Mouse (Mus musculus) CH12.LX (cell line): ENCODE measurements around the gene Cntn4. TPM values are rescaled to one million over a fixed set of nuclear protein-coding genes. Genes with fewer than 3 reads are reported as not detected.
A peak's percentile ranks its signal among the peaks of the same experiment; 100 is the strongest.

ENCODE experiments used
- DNase-seq: peaks from one replicate; pipeline ENCODE4 v3.0.0-alpha.2; 2013; ENCODE audit errors: extremely low read depth
- H3K27ac ChIP-seq: 2 replicates; pipeline ENCODE4 v1.5.1; 2012; ENCODE audit warnings: low read depth, mild to moderate bottlenecking, control low read depth, moderate library complexity; ENCODE audit not compliant: insufficient read depth
- H3K27me3 ChIP-seq: replicated peaks from 2 replicates; pipeline ENCODE3; 2012; ENCODE audit warnings: inconsistent platforms
- H3K36me3 ChIP-seq, 2 experiments: replicated peaks in 1 of 2; 2 replicates each; pipeline versions ENCODE3 to v1.6.1; 2012; ENCODE audit warnings: inconsistent platforms in 1 of 2, low read length in 1 of 2, mild to moderate bottlenecking in 1 of 2, mixed read lengths in 1 of 2, moderate library complexity in 1 of 2; ENCODE audit not compliant: control insufficient read depth in 1 of 2, insufficient read depth in 1 of 2
- H3K4me1 ChIP-seq, 2 experiments: 2 replicates each; pipeline ENCODE4 v1.6.1; 2012; ENCODE audit warnings: inconsistent platforms in 1 of 2, moderate library complexity in 1 of 2; ENCODE audit not compliant: insufficient read depth in 2 of 2, control insufficient read depth in 1 of 2
- H3K4me2 ChIP-seq: 2 replicates; pipeline ENCODE4 v1.6.1; 2012; ENCODE audit warnings: low read depth, mild to moderate bottlenecking, control low read depth; ENCODE audit not compliant: poor library complexity, insufficient read depth, severe bottlenecking
- H3K4me3 ChIP-seq, 3 experiments: fragments of 150-350 bp in 1 of 3; sonication (generic) in 1 of 3; replicated peaks in 1 of 3; 2 replicates each; pipeline versions ENCODE3 to v1.5.1; 2011 to 2012; ENCODE audit warnings: low read depth in 2 of 3, low read length in 2 of 3, mild to moderate bottlenecking in 2 of 3, moderate library complexity in 2 of 3, control low read depth in 1 of 3, improper control_type of control experiment in 1 of 3, inconsistent platforms in 1 of 3, mixed read lengths in 1 of 3; ENCODE audit not compliant: poor library complexity in 1 of 3
- H3K79me2 ChIP-seq: replicated peaks from 2 replicates; pipeline ENCODE4 v1.6.1; 2012; ENCODE audit warnings: mild to moderate bottlenecking, moderate library complexity; ENCODE audit not compliant: control insufficient read depth, poor library complexity, insufficient read depth, severe bottlenecking; ENCODE audit errors: extremely low read depth
- H3K9ac ChIP-seq: 2 replicates; pipeline ENCODE4 v1.6.1; 2012; ENCODE audit warnings: low read depth, mild to moderate bottlenecking, control low read depth, moderate library complexity; ENCODE audit not compliant: insufficient read depth
- H3K9me3 ChIP-seq: replicated peaks from 2 replicates; pipeline ENCODE3; 2012; ENCODE audit warnings: low read length, inconsistent platforms, mixed read lengths
- BHLHE40 ChIP-seq: IDR thresholded peaks from 2 replicates; pipeline ENCODE4 v1.6.1; 2011; ENCODE audit warnings: mild to moderate bottlenecking, low read depth, low read length, improper control_type of control experiment
- CHD1 ChIP-seq: IDR thresholded peaks from 2 replicates; pipeline ENCODE4 v1.6.1; 2012; ENCODE audit warnings: low read depth, low read length, improper control_type of control experiment, inconsistent platforms
- CHD2 ChIP-seq: IDR thresholded peaks from 2 replicates; pipeline ENCODE4 v1.6.1; 2011; ENCODE audit warnings: low read length, improper control_type of control experiment
- CTCF ChIP-seq, 2 experiments: IDR thresholded peaks in 1 of 2; conservative IDR thresholded peaks in 1 of 2; 2 replicates each; pipeline ENCODE4 v1.5.1; 2011 to 2012; ENCODE audit warnings: low read depth in 2 of 2, low read length in 2 of 2, improper control_type of control experiment in 1 of 2, inconsistent platforms in 1 of 2, mild to moderate bottlenecking in 1 of 2, moderate library complexity in 1 of 2
- E2F4 ChIP-seq: IDR thresholded peaks from 2 replicates; pipeline ENCODE4 v1.6.1; 2011; ENCODE audit warnings: low read depth, low read length, improper control_type of control experiment; ENCODE audit not compliant: insufficient replicate concordance
- ELF1 ChIP-seq: IDR thresholded peaks from 2 replicates; pipeline ENCODE4 v1.6.1; 2014; ENCODE audit warnings: low read depth, mild to moderate bottlenecking, inconsistent platforms, low read length, improper control_type of control experiment
- EP300 ChIP-seq: IDR thresholded peaks from 2 replicates; pipeline ENCODE4 v1.6.1; 2011; ENCODE audit warnings: low read length, improper control_type of control experiment
- ETS1 ChIP-seq: conservative IDR thresholded peaks from 2 replicates; pipeline ENCODE4 v1.6.1; 2012; ENCODE audit warnings: low read depth, mild to moderate bottlenecking, inconsistent platforms, low read length, improper control_type of control experiment, moderate library complexity
- GABPA ChIP-seq: IDR thresholded peaks from 2 replicates; pipeline ENCODE4 v1.6.1; 2012; ENCODE audit warnings: low read depth, low read length, improper control_type of control experiment, inconsistent platforms; ENCODE audit not compliant: insufficient replicate concordance
- HCFC1 ChIP-seq: IDR thresholded peaks from 2 replicates; pipeline ENCODE4 v1.6.1; 2012; ENCODE audit warnings: low read depth, mild to moderate bottlenecking, inconsistent platforms, low read length, improper control_type of control experiment
- IRF4 ChIP-seq: IDR thresholded peaks from 2 replicates; pipeline ENCODE4 v1.6.1; 2014; ENCODE audit warnings: low read depth, mild to moderate bottlenecking, inconsistent platforms, low read length, improper control_type of control experiment
- JUN ChIP-seq: IDR thresholded peaks from 2 replicates; pipeline ENCODE4 v1.6.1; 2011; ENCODE audit warnings: low read depth, mild to moderate bottlenecking, low read length, improper control_type of control experiment, moderate library complexity; ENCODE audit not compliant: insufficient read depth
- JUND ChIP-seq: conservative IDR thresholded peaks from 2 replicates; pipeline ENCODE4 v1.6.1; 2011; ENCODE audit warnings: low read depth, low read length, improper control_type of control experiment
- KAT2A ChIP-seq: IDR thresholded peaks from 2 replicates; pipeline ENCODE4 v1.6.1; 2012; ENCODE audit warnings: low read length, improper control_type of control experiment, inconsistent platforms; ENCODE audit not compliant: insufficient replicate concordance
- MAFK ChIP-seq: IDR thresholded peaks from 2 replicates; pipeline ENCODE4 v1.6.1; 2011; ENCODE audit warnings: low read length, improper control_type of control experiment; ENCODE audit not compliant: insufficient replicate concordance
- MAX ChIP-seq: IDR thresholded peaks from 2 replicates; pipeline ENCODE4 v1.6.1; 2011; ENCODE audit warnings: low read length, improper control_type of control experiment
- MAZ ChIP-seq: IDR thresholded peaks from 2 replicates; pipeline ENCODE4 v1.6.1; 2012; ENCODE audit warnings: low read depth, mild to moderate bottlenecking, inconsistent platforms, low read length, improper control_type of control experiment, moderate library complexity
- MEF2A ChIP-seq: IDR thresholded peaks from 2 replicates; pipeline ENCODE4 v1.6.1; 2014; ENCODE audit warnings: low read depth, mild to moderate bottlenecking, inconsistent platforms, low read length, improper control_type of control experiment, borderline replicate concordance
- MXI1 ChIP-seq: IDR thresholded peaks from 2 replicates; pipeline ENCODE4 v1.6.1; 2011; ENCODE audit warnings: mild to moderate bottlenecking, low read depth, low read length, improper control_type of control experiment
- MYC ChIP-seq: IDR thresholded peaks from 2 replicates; pipeline ENCODE4 v1.6.1; 2011; ENCODE audit warnings: low read depth, mild to moderate bottlenecking, improper control_type of control experiment, low read length
- NELFE ChIP-seq: IDR thresholded peaks from 2 replicates; pipeline ENCODE4 v1.6.1; 2011; ENCODE audit warnings: low read depth, low read length, improper control_type of control experiment
- NRF1 ChIP-seq: IDR thresholded peaks from 2 replicates; pipeline ENCODE4 v1.6.1; 2014; ENCODE audit warnings: low read depth, mild to moderate bottlenecking, inconsistent platforms, low read length, improper control_type of control experiment, moderate library complexity
- PAX5 ChIP-seq: IDR thresholded peaks from 2 replicates; pipeline ENCODE4 v1.6.1; 2012; ENCODE audit warnings: low read length, inconsistent platforms, mixed read lengths
- POLR2A ChIP-seq: IDR thresholded peaks from 2 replicates; pipeline ENCODE4 v1.6.1; 2011; ENCODE audit warnings: low read depth, mild to moderate bottlenecking, improper control_type of control experiment, low read length
- POLR2AphosphoS2 ChIP-seq: IDR thresholded peaks from 2 replicates; pipeline ENCODE4 v1.6.1; 2011; ENCODE audit warnings: low read depth, low read length, improper control_type of control experiment
- RAD21 ChIP-seq: IDR thresholded peaks from 2 replicates; pipeline ENCODE4 v1.6.1; 2011; ENCODE audit warnings: low read depth, mild to moderate bottlenecking, low read length, improper control_type of control experiment, moderate library complexity
- RCOR1 ChIP-seq: conservative IDR thresholded peaks from 2 replicates; pipeline ENCODE4 v1.6.1; 2012; ENCODE audit warnings: low read depth, mild to moderate bottlenecking, inconsistent platforms, low read length, improper control_type of control experiment
- SIN3A ChIP-seq: IDR thresholded peaks from 2 replicates; pipeline ENCODE4 v1.6.1; 2012; ENCODE audit warnings: low read length, improper control_type of control experiment, inconsistent platforms
- SMC3 ChIP-seq: IDR thresholded peaks from 2 replicates; pipeline ENCODE4 v1.6.1; 2011; ENCODE audit warnings: low read depth, low read length, improper control_type of control experiment
- TBP ChIP-seq: conservative IDR thresholded peaks from 2 replicates; pipeline ENCODE4 v1.6.1; 2011; ENCODE audit warnings: low read depth, low read length, improper control_type of control experiment
- TCF12 ChIP-seq: IDR thresholded peaks from 2 replicates; pipeline ENCODE4 v1.6.1; 2014; ENCODE audit warnings: low read depth, mild to moderate bottlenecking, inconsistent platforms, low read length, improper control_type of control experiment
- UBTF ChIP-seq: IDR thresholded peaks from 2 replicates; pipeline ENCODE4 v1.6.1; 2012; ENCODE audit warnings: low read depth, mild to moderate bottlenecking, inconsistent platforms, low read length, improper control_type of control experiment, moderate library complexity
- USF1 ChIP-seq: IDR thresholded peaks from 2 replicates; pipeline ENCODE4 v1.6.1; 2014; ENCODE audit warnings: low read depth, mild to moderate bottlenecking, inconsistent platforms, low read length, improper control_type of control experiment
- USF2 ChIP-seq: conservative IDR thresholded peaks from 2 replicates; pipeline ENCODE4 v1.6.1; 2011; ENCODE audit warnings: low read depth, low read length, improper control_type of control experiment
- ZC3H11A ChIP-seq: IDR thresholded peaks from 2 replicates; pipeline ENCODE4 v1.6.1; 2012; ENCODE audit warnings: low read depth, mild to moderate bottlenecking, inconsistent platforms, low read length, improper control_type of control experiment
- ZKSCAN1 ChIP-seq: IDR thresholded peaks from 2 replicates; pipeline ENCODE4 v1.6.1; 2012; ENCODE audit warnings: low read depth, inconsistent platforms, low read length, improper control_type of control experiment, borderline replicate concordance
- ZMIZ1 ChIP-seq: IDR thresholded peaks from 2 replicates; pipeline ENCODE4 v1.6.1; 2012; ENCODE audit warnings: low read depth, mild to moderate bottlenecking, inconsistent platforms, low read length, improper control_type of control experiment
- ZNF384 ChIP-seq: IDR thresholded peaks from 2 replicates; pipeline ENCODE4 v1.6.1; 2012; ENCODE audit warnings: low read depth, low read length, improper control_type of control experiment, inconsistent platforms
- dilution Hi-C: fragments of 300-500 bp; cut with MboI; formaldehyde crosslinking; loops from 2 replicates; pipeline ENCODE4 v1.14.3; 2020; ENCODE audit warnings: low sequenced_read_pairs; ENCODE audit not compliant: extremely low pct_unique_long_range_greater_than_20kb, extremely low pct_ligation_motif_present
- in situ Hi-C: fragments of 300-500 bp; cut with MboI; formaldehyde crosslinking; loops from 3 replicates; pipeline ENCODE4 v1.14.3; 2019; ENCODE audit warnings: low sequenced_read_pairs, low pct_ligation_motif_present, low pct_unique_long_range_greater_than_20kb, mixed read lengths
- polyA plus RNA-seq: library from polyadenylated mRNA; unstranded; fragments of >175 nt; gene quantifications from 2 replicates; pipeline ENCODE4 v1.2.1, GENCODE M21; 2012; ENCODE audit warnings: low read depth; ENCODE audit not compliant: insufficient read length
- total RNA-seq, 2 experiments: library from RNA; depleted of rRNA; stranded (reverse); fragments of 300-350 nt in 1 of 2; fragments of >200 nt in 1 of 2; gene quantifications; 2 replicates each; pipeline ENCODE4 v1.2.3; 2012 to 2014

The Cntn4 gene
- total and polyA plus RNA-seq, 3 experiments, result 0.14 TPM; not detected in 2

GRCm38 (mm10) chr6:106729682-106730314 lies 1052.3 kb downstream of the Cntn4 start:
- TF ChIP-seq GABPA (no peak), MAFK (peak; percentile 85), TCF12 (peak; percentile 61), MAZ (peak; percentile 64; the same call in 1 of the 2 replicates), CTCF (conservative IDR thresholded peaks at IDR 0.05 in 1 of 2, IDR thresholded peaks at IDR 0.05 in 1 of 2; ENCODE audit: low read depth in 2 of 2, low read length in 2 of 2) (no peak), TBP (0 out of 2 replicates have a peak, but pooled peaks have one; percentile 20), E2F4 (no peak), KAT2A (no peak), ETS1 (peak; percentile 61; the same call in 1 of the 2 replicates), USF2 (no peak), NRF1 (no peak), ZMIZ1 (no peak), POLR2A (no peak), PAX5 (no peak), NELFE (no peak), CHD1 (no peak), SMC3 (no peak), UBTF (no peak), MYC (peak; percentile 95), EP300 (peak; percentile 98), RAD21 (no peak), IRF4 (peak; percentile 95), ZNF384 (no peak), ELF1 (no peak), MXI1 (peak; percentile 52; the same call in 1 of the 2 replicates), JUN (no peak), JUND (0 out of 2 replicates have a peak, but pooled peaks have one; percentile 21), MEF2A (peak; percentile 41; the same call in 1 of the 2 replicates), USF1 (no peak), MAX (peak; percentile 76), BHLHE40 (0 out of 2 replicates have a peak, but pooled peaks have one; percentile 37), ZKSCAN1 (no peak), ZC3H11A (no peak), HCFC1 (no peak), SIN3A (peak; percentile 32; the same call in 1 of the 2 replicates), POLR2AphosphoS2 (no peak), RCOR1 (no peak; the same call in 1 of the 2 replicates), CHD2 (peak; percentile 79)
- Histone ChIP-seq H3K79me2 (no peaks in the 10 kb centered on the region; the same call in none of the 2 replicates), H3K4me3 (peak overlapping the region in 1 of 3 experiments; percentile 25), H3K4me2 (no peak overlapping the region), H3K27ac (peak overlapping the region; percentile 69), H3K9ac (no peak overlapping the region), H3K9me3 (no peaks in the 10 kb centered on the region), H3K36me3 (peaks cover 38 to 69% of the 10 kb centered on the region in 2 experiments), H3K4me1 (peaks cover 12 to 82% of the 10 kb centered on the region in 2 experiments), H3K27me3 (no peaks in the 10 kb centered on the region)
- in situ Hi-C loops, result no loop called here
- dilution Hi-C loops, result no loop called here
- DNase-seq, result peak; percentile 70
